Mouse (Mus musculus): ENCODE measurements at regions not wholly inside any gene's neighbourhood (a gene's known extent, or its start where the extent isn't known, plus 50 kb on each side); places are given as distances from the start of the nearest gene placed in this dataset.

GRCm38 (mm10) chr9:41736881-41737280 is 387.2 kb downstream of the Sorl1 start:
- no peak for TF ChIP-seq CTCF (IDR thresholded peaks at IDR 0.05; ENCODE audit: control insufficient read depth, insufficient read depth, low read length)
- no peak for TF ChIP-seq POLR2A (IDR thresholded peaks at IDR 0.05; ENCODE audit: borderline replicate concordance, control insufficient read depth, low read depth, low read length)
- Histone ChIP-seq H3K27ac (ENCODE audit: control insufficient read depth, insufficient read depth, low read depth, low read length, poor library complexity) (no peak overlapping the region), H3K4me1 (ENCODE audit: control insufficient read depth, insufficient read depth, low read length) (no peaks in the 10 kb centered on the region), H3K4me3 (replicated peaks; ENCODE audit: control insufficient read depth, low read depth, low read length) (no peak overlapping the region)
- WGBS = 45% methylated on average over 6 of the region's 6 CpGs

DNA sequence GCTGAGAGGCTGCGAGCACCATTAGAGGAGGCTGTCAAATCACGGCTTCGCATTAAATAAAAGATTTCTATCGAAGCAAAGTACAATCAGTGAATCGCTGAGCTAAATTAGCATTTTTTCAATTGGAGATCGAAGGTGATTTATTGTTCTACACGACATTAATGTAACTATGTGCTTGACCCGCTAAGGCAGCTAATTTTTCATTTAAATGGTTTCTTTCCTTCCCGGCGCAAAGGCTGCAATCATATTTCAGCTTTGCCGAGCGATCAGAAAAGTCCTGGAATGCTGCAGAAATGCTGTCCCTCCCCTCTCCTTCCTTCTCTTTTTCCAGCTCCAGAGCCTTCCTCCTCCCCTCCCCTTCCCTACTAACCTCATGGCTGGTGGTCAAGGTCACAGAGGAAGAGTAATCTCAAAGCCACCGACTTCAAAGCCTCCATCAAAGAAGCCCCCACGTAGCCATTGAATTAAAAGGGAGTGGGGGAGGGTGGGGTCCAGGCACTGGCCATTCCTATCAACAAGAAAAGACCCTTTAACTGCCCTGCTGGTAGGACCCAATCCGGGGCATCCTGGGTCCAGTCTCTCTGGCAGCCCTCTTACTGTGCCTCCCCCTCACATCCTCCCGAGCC is 387.8 kb downstream of the Sorl1 start:
- 9% methylated on average over 16 of the region's 16 CpGs for WGBS
- no peaks in the 10 kb centered on the region for H3K4me1 ChIP-seq (ENCODE audit: control insufficient read depth, insufficient read depth, low read length)
- H3K4me3 ChIP-seq (replicated peaks; ENCODE audit: control insufficient read depth, low read depth, low read length) = no peak overlapping the region
- no peak overlapping the region for H3K27ac ChIP-seq (ENCODE audit: control insufficient read depth, insufficient read depth, low read depth, low read length, poor library complexity)
- TF ChIP-seq POLR2A (IDR thresholded peaks at IDR 0.05; ENCODE audit: borderline replicate concordance, control insufficient read depth, low read depth, low read length) = no peak
- no peak for TF ChIP-seq CTCF (IDR thresholded peaks at IDR 0.05; ENCODE audit: control insufficient read depth, insufficient read depth, low read length)

GRCm38 (mm10) chr9:41735448-41736233 is 388.5 kb downstream of the Sorl1 start:
- Histone ChIP-seq H3K27ac (ENCODE audit: control insufficient read depth, insufficient read depth, low read depth, low read length, poor library complexity) (no peak overlapping the region), H3K4me1 (ENCODE audit: control insufficient read depth, insufficient read depth, low read length) (no peaks in the 10 kb centered on the region), H3K4me3 (replicated peaks; ENCODE audit: control insufficient read depth, low read depth, low read length) (no peak overlapping the region)
- no peak for TF ChIP-seq CTCF (IDR thresholded peaks at IDR 0.05; ENCODE audit: control insufficient read depth, insufficient read depth, low read length)
- TF ChIP-seq POLR2A (IDR thresholded peaks at IDR 0.05; ENCODE audit: borderline replicate concordance, control insufficient read depth, low read depth, low read length) = no peak
- WGBS = 4% methylated on average over 22 of the region's 22 CpGs

GRCm38 (mm10) chr9:41734925-41735447 is 389.1 kb downstream of the Sorl1 start:
- Histone ChIP-seq H3K4me3 (replicated peaks; ENCODE audit: control insufficient read depth, low read depth, low read length) (no peak overlapping the region), H3K27ac (ENCODE audit: control insufficient read depth, insufficient read depth, low read depth, low read length, poor library complexity) (no peak overlapping the region), H3K4me1 (ENCODE audit: control insufficient read depth, insufficient read depth, low read length) (no peaks in the 10 kb centered on the region)
- TF ChIP-seq CTCF (IDR thresholded peaks at IDR 0.05; ENCODE audit: control insufficient read depth, insufficient read depth, low read length) (no peak), POLR2A (IDR thresholded peaks at IDR 0.05; ENCODE audit: borderline replicate concordance, control insufficient read depth, low read depth, low read length) (no peak)
- 33% methylated on average over 8 of the region's 8 CpGs for WGBS

DNA sequence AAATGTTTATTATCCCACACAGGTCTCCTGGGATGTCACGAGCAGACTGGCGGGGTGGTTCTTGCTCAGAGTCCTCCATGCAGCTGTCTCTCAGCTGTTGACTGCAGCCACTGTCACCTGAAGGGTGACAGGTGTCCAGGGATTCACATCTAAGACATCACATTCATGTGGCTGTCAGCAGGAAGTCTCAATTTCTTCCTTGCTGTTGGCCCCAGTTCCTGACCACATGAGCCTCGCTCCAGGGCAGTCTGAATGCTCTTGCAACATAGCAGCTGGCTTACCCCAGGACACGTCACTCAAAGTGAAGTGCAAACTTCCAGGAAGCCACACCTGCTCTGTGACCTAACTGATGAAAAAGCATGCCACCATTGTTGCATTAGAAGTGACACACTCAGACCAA is 402.5 kb downstream of the Sorl1 start:
- TF ChIP-seq CTCF (IDR thresholded peaks at IDR 0.05; ENCODE audit: control insufficient read depth, insufficient read depth, low read length) = no peak
- WGBS = 42% methylated on average over 4 of the region's 4 CpGs

GRCm38 (mm10) chr9:41715231-41715630 is 408.9 kb downstream of the Sorl1 start:
- TF ChIP-seq POLR2A (IDR thresholded peaks at IDR 0.05; ENCODE audit: borderline replicate concordance, control insufficient read depth, low read depth, low read length) (no peak), CTCF (IDR thresholded peaks at IDR 0.05; ENCODE audit: control insufficient read depth, insufficient read depth, low read length) (no peak)
- no peak overlapping the region for H3K27ac ChIP-seq (ENCODE audit: control insufficient read depth, insufficient read depth, low read depth, low read length, poor library complexity)
- H3K4me1 ChIP-seq (ENCODE audit: control insufficient read depth, insufficient read depth, low read length) = no peaks in the 10 kb centered on the region
- no peak overlapping the region for H3K4me3 ChIP-seq (replicated peaks; ENCODE audit: control insufficient read depth, low read depth, low read length)

More for the DNA sequence above, 402.5 kb downstream of the Sorl1 start:
- Histone ChIP-seq H3K27ac (ENCODE audit: control insufficient read depth, insufficient read depth, low read depth, low read length, poor library complexity) (no peak overlapping the region), H3K4me1 (ENCODE audit: control insufficient read depth, insufficient read depth, low read length) (no peaks in the 10 kb centered on the region), H3K4me3 (replicated peaks; ENCODE audit: control insufficient read depth, low read depth, low read length) (no peak overlapping the region)

GRCm38 (mm10) chr9:41705972-41706371 is 418.1 kb downstream of the Sorl1 start:
- no peak overlapping the region for H3K27ac ChIP-seq (ENCODE audit: control insufficient read depth, insufficient read depth, low read depth, low read length, poor library complexity)
- TF ChIP-seq CTCF (IDR thresholded peaks at IDR 0.05; ENCODE audit: control insufficient read depth, insufficient read depth, low read length) (no peak), POLR2A (IDR thresholded peaks at IDR 0.05; ENCODE audit: borderline replicate concordance, control insufficient read depth, low read depth, low read length) (no peak)
- no peaks in the 10 kb centered on the region for H3K4me1 ChIP-seq (ENCODE audit: control insufficient read depth, insufficient read depth, low read length)
- no peak overlapping the region for H3K4me3 ChIP-seq (replicated peaks; ENCODE audit: control insufficient read depth, low read depth, low read length)

DNA sequence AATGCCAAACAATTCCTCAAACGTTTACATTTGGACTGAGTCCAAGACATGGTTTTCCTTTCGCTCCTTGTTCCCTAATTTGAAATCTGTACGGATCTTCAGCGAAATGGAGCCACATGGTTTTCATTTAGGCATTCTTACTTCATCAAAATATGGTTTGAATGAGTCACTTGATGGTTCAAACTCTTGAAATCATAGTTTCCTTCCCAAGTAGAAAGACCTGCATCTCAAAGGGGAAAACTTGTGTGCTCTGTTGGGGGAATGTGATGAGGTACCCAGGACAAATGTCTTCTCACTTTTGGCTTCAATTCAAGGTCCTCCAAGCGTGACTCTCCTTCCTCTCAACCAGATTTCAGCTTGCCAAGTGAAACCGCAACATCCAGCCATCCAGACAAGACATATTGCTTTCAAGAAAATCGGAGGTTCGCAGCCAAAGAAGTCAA is 418.6 kb downstream of the Sorl1 start:
- H3K4me3 ChIP-seq (replicated peaks; ENCODE audit: control insufficient read depth, low read depth, low read length) = no peak overlapping the region
- no peak for TF ChIP-seq POLR2A (IDR thresholded peaks at IDR 0.05; ENCODE audit: borderline replicate concordance, control insufficient read depth, low read depth, low read length)
- no peak for TF ChIP-seq CTCF (IDR thresholded peaks at IDR 0.05; ENCODE audit: control insufficient read depth, insufficient read depth, low read length)
- 66% methylated on average over 8 of the region's 8 CpGs for WGBS
- no peak overlapping the region for H3K27ac ChIP-seq (ENCODE audit: control insufficient read depth, insufficient read depth, low read depth, low read length, poor library complexity)
- no peaks in the 10 kb centered on the region for H3K4me1 ChIP-seq (ENCODE audit: control insufficient read depth, insufficient read depth, low read length)
